Mouse (Mus musculus) liver, adult 2 months (tissue): Measurements from ENCODE around the gene Smg6. TPM values are rescaled to one million over a fixed set of nuclear protein-coding genes. Genes with fewer than 3 reads are reported as not detected.

Experiments used
- DNase-seq: peaks from one replicate; pipeline ENCODE4 v3.0.0-alpha.2; 2011; ENCODE audit warnings: low read depth, low spot score; ENCODE audit errors: extremely low read depth
- H3K27ac ChIP-seq: fragments of 200-500 bp; replicated peaks from 2 replicates; pipeline ENCODE4 v1.5.1; 2012; ENCODE audit warnings: low read depth, mild to moderate bottlenecking, control low read depth, inconsistent platforms, low read length; ENCODE audit not compliant: insufficient read depth
- H3K27me3 ChIP-seq: fragments of 200-500 bp; 2 replicates; pipeline ENCODE4 v1.6.1; 2012; ENCODE audit warnings: mild to moderate bottlenecking, moderate library complexity, low read length, inconsistent platforms; ENCODE audit not compliant: control insufficient read depth, insufficient read depth
- H3K36me3 ChIP-seq: fragments of 200-500 bp; 2 replicates; pipeline ENCODE4 v1.6.1; 2012; ENCODE audit warnings: low read length, inconsistent platforms; ENCODE audit not compliant: control insufficient read depth, insufficient read depth
- H3K4me1 ChIP-seq: fragments of 200-500 bp; 2 replicates; pipeline ENCODE4 v1.6.1; 2011; ENCODE audit warnings: low read length; ENCODE audit not compliant: control insufficient read depth, insufficient read depth
- H3K4me3 ChIP-seq: fragments of 200-500 bp; 2 replicates; pipeline ENCODE4 v1.5.1; 2011; ENCODE audit warnings: low read depth, mild to moderate bottlenecking, control low read depth, low read length, moderate library complexity; ENCODE audit not compliant: insufficient read depth
- H3K79me2 ChIP-seq: fragments of 200-500 bp; 2 replicates; pipeline ENCODE4 v1.6.1; 2012; ENCODE audit warnings: inconsistent platforms, mild to moderate bottlenecking, low read length, moderate library complexity; ENCODE audit not compliant: control insufficient read depth, insufficient read depth
- H3K9ac ChIP-seq: fragments of 200-500 bp; 2 replicates; pipeline ENCODE4 v1.6.1; 2012; ENCODE audit warnings: low read depth, mild to moderate bottlenecking, control low read depth, inconsistent platforms, low read length
- CTCF ChIP-seq: fragments of 200-500 bp; IDR thresholded peaks from 2 replicates; pipeline ENCODE4 v1.5.1; 2011; ENCODE audit warnings: low read depth, low read length, control low read depth
- POLR2A ChIP-seq: fragments of 200-500 bp; IDR thresholded peaks from 2 replicates; pipeline ENCODE4 v1.6.1; 2011; ENCODE audit warnings: low read length, control low read depth; ENCODE audit not compliant: insufficient read depth; ENCODE audit errors: extremely low read depth
- WGBS: fragments of 180-500 bp; shearing (Covaris S2); methylation state at CpG from one replicate; pipeline ENCODE4 v1.1.7; 2018; 5-methylcytosine and 5-hydroxymethylcytosine counted together
- polyA plus RNA-seq: library from polyadenylated mRNA; depleted of rRNA; stranded (reverse); fragments of >200 nt; gene quantifications from 2 replicates; pipeline ENCODE4 v1.2.3, GENCODE M21; 2012
- total RNA-seq: library from RNA; depleted of rRNA; stranded (reverse); fragments of >200 nt; gene quantifications from 2 replicates; pipeline ENCODE4 v1.2.3, GENCODE M21; 2014

Smg6 gene
- total and polyA plus RNA-seq, 2 experiments: 12.8 to 16.6 TPM

DNA sequence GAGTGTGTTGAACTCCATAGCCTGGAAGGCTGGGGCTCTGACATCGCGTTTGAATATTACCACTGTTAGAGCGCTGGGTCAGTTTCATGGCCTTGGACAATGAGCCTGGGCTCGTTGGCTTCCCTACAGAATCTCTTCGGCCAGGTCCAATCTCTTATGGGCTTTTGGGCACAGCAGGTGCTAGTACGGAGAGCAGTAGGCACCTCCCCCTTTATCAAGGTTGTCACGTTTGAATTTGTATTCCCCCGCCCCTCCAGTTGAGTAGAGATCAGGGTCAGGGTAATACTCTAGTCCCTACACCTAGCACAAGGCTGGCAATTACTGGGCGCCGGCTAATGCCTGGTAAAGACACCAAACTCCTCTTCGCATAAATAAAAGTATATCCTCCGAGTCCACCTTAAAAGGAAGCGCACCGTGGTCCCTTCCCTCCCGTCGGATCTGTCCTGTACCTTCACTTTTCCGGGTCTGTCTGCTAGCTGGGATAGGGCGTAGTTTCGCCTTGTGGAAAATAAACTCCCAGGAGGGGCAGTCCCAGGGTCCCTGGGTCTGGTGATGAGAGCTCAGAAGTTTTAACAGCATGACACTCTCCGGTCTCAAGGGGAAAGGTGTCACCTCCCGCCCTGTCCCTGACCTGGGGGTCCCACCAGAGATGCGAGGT lies 264.2 kb downstream of the Smg6 start:
- Histone ChIP-seq H3K27ac (peak overlapping the region; percentile 62), H3K36me3 (no peaks in the 10 kb centered on the region), H3K79me2 (peaks cover 8% of the 10 kb centered on the region; the same call in 1 of the 2 replicates), H3K9ac (peak overlapping the region; percentile 76), H3K4me1 (0 out of 2 replicates have a peak, but pooled peaks cover 7% of the 10 kb centered on the region), H3K27me3 (no peaks in the 10 kb centered on the region), H3K4me3 (peak overlapping the region; percentile 88)
- WGBS: under 1% methylated on average over 22 of the region's 22 CpGs
- TF ChIP-seq CTCF (no peak), POLR2A (no peak)
- DNase-seq: peak; percentile 94

DNA sequence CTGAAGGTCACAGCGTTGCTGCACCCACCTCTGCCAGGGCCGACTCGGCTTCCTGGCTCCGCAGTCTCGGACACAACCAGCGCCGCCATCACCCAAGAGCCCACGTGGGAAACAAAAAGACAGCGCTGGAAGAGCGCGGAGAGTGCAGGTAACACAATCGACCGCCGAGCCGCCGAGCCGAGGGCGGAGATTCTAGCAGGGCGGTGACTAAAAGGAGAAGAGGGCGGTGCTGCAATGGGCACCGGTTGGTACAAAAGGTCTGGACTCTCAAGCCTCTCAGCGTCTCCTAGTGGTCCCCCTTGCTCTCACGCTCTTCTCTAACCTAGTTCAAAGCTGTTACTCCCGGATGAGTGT lies 264.7 kb downstream of the Smg6 start:
- H3K9ac ChIP-seq: peak overlapping the region; percentile 76
- H3K4me3 ChIP-seq: peak overlapping the region; percentile 88
- H3K79me2 ChIP-seq: peaks cover 12% of the 10 kb centered on the region; the same call in 1 of the 2 replicates
- no peaks in the 10 kb centered on the region for H3K36me3 ChIP-seq
- H3K27ac ChIP-seq: peak overlapping the region; percentile 62
- TF ChIP-seq CTCF: peak; percentile 24; the same call in 1 of the 2 replicates
- peak; percentile 66; the same call in 1 of the 2 replicates for TF ChIP-seq POLR2A
- 0 out of 2 replicates have a peak, but pooled peaks cover 7% of the 10 kb centered on the region for H3K4me1 ChIP-seq
- no peaks in the 10 kb centered on the region for H3K27me3 ChIP-seq
- WGBS: under 1% methylated on average over 24 of the region's 24 CpGs
- DNase-seq: peak; percentile 84

- H3K79me2 ChIP-seq: peaks cover 14% of the 10 kb centered on the region; the same call in 1 of the 2 replicates
- H3K9ac ChIP-seq: peak within 1 kb of the TSS; percentile 76
- H3K36me3 ChIP-seq: no peaks in the 10 kb centered on the region
- 0 out of 2 replicates have a peak, but pooled peaks cover 7% of the 10 kb centered on the region for H3K4me1 ChIP-seq
- TF ChIP-seq POLR2A (no peak), CTCF (no peak)
- H3K4me3 ChIP-seq: peak within 1 kb of the TSS; percentile 88
- DNase-seq: no peak
- peak within 1 kb of the TSS; percentile 62 for H3K27ac ChIP-seq
- H3K27me3 ChIP-seq: no peaks in the 10 kb centered on the region
- WGBS: 71% methylated on average over 5 of the region's 5 CpGs
These were observed 265.4 kb downstream of the Smg6 start, which contains the start of gene Dph1 for GRCm38 (mm10) chr11:75190905-75191441. Gene Dph1, minus strand, starts transcription at chr11:75191241.

DNA sequence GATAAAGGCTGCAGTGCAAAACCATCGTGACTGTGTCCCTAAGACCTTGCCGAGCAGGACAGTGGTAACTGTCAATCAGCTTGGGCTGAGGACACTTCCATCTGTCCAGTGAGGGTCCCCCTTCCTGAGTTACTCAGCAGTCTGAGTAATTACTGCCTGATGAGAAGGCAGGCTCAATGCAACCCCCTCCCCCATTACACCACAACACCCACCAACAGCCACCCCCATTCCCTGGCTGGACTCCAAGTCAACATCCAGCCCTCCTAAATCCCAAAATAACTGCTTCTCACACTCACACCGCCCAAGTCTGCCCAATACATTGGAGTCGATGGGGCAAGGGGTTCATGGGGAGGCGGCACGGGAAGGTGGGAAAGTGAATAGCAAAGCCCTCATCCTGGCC lies 266.2 kb downstream of the Smg6 start:
- no peak overlapping the region for H3K9ac ChIP-seq
- H3K27me3 ChIP-seq: no peaks in the 10 kb centered on the region
- peaks cover 17% of the 10 kb centered on the region; the same call in 1 of the 2 replicates for H3K79me2 ChIP-seq
- no peak overlapping the region for H3K27ac ChIP-seq
- 73% methylated on average over 6 of the region's 6 CpGs for WGBS
- H3K4me1 ChIP-seq: 0 out of 2 replicates have a peak, but pooled peaks cover 7% of the 10 kb centered on the region
- TF ChIP-seq CTCF: no peak
- TF ChIP-seq POLR2A: no peak
- DNase-seq: no peak
- no peaks in the 10 kb centered on the region for H3K36me3 ChIP-seq
- H3K4me3 ChIP-seq: no peak overlapping the region

GRCm38 (mm10) chr11:75192336-75193214 lies 267.0 kb downstream of the Smg6 start:
- Histone ChIP-seq H3K27ac (no peak overlapping the region; the same call in 1 of the 2 replicates), H3K4me3 (peak overlapping the region; percentile 68), H3K36me3 (no peaks in the 10 kb centered on the region), H3K9ac (no peak overlapping the region), H3K27me3 (no peaks in the 10 kb centered on the region), H3K79me2 (peaks cover 17% of the 10 kb centered on the region; the same call in 1 of the 2 replicates), H3K4me1 (0 out of 2 replicates have a peak, but pooled peaks cover 7% of the 10 kb centered on the region)
- DNase-seq: peak; percentile 80
- peak; percentile 91 for TF ChIP-seq CTCF
- no peak for TF ChIP-seq POLR2A
- 22% methylated on average over 13 of the region's 13 CpGs for WGBS
